Mouse (Mus musculus) forebrain, embryonic 14.5 days (tissue): Measurements from ENCODE around the gene Lig3. TPM values are rescaled to one million over a fixed set of nuclear protein-coding genes. Genes with fewer than 3 reads are reported as not detected.
A peak's percentile ranks its signal among the peaks of the same experiment; 100 is the strongest.
"Not testable (repeated sequence)": the region's sequence is repeated elsewhere in the genome, so short reads cannot be mapped to it uniquely, and the experiment has no call there.

Experiments
- ATAC-seq: fragments of 200-750 bp; cut with Nextera tagmentation; 2 replicates; pipeline ENCODE4 v1.8.0; 2017; ENCODE audit warnings: mild to moderate bottlenecking, moderate library complexity
- DNase-seq: peaks from one replicate; pipeline ENCODE4 v3.0.0-alpha.2; 2015; ENCODE audit warnings: low spot score
- H3K27ac ChIP-seq: fragments of 300-500 bp; sonication (generic); 2 replicates; pipeline ENCODE4 v1.5.1; 2014; ENCODE audit warnings: low read depth, mild to moderate bottlenecking, control low read depth, low read length, moderate library complexity
- H3K27me3 ChIP-seq: fragments of 300-500 bp; sonication (generic); replicated peaks from 2 replicates; pipeline ENCODE4 v1.6.1; 2014; ENCODE audit warnings: low read length, control low read depth, mixed read lengths; ENCODE audit not compliant: control insufficient read depth, insufficient read depth
- H3K36me3 ChIP-seq: fragments of 300-500 bp; sonication (generic); 2 replicates; pipeline ENCODE4 v1.6.1; 2014; ENCODE audit warnings: low read length, control low read depth; ENCODE audit not compliant: control insufficient read depth, insufficient read depth
- H3K4me1 ChIP-seq: fragments of 300-500 bp; sonication (generic); 2 replicates; pipeline ENCODE4 v1.6.1; 2014; ENCODE audit warnings: antibody characterized with exemption, low read length, control low read depth; ENCODE audit not compliant: control insufficient read depth, insufficient read depth
- H3K4me2 ChIP-seq: fragments of 300-500 bp; sonication (generic); 2 replicates; pipeline ENCODE4 v1.6.1; 2014; ENCODE audit warnings: mild to moderate bottlenecking, control low read depth, low read length
- H3K4me3 ChIP-seq: fragments of 300-500 bp; sonication (generic); 2 replicates; pipeline ENCODE4 v1.5.1; 2014; ENCODE audit warnings: low read depth, low read length, control low read depth
- H3K9ac ChIP-seq: fragments of 300-500 bp; sonication (generic); 2 replicates; pipeline ENCODE4 v1.6.1; 2014; ENCODE audit warnings: mild to moderate bottlenecking, low read length, control low read depth, moderate library complexity
- H3K9me3 ChIP-seq: fragments of 300-500 bp; sonication (generic); replicated peaks from 2 replicates; pipeline ENCODE4 v1.6.1; 2016; ENCODE audit warnings: low read length, control low read depth, mixed read lengths; ENCODE audit not compliant: control insufficient read depth
- WGBS: fragments of 180-500 bp; shearing (Covaris S2); extraction: QIAGEN DNeasy Blood & Tissue Kit; methylation state at CpG from one replicate; pipeline ENCODE4 v1.1.7; 2014; 5-methylcytosine and 5-hydroxymethylcytosine counted together
- polyA plus RNA-seq: library from polyadenylated mRNA; unstranded; fragments of >200 nt; fragmentation: Nextera tagmentation; extraction: Ambion mirVana; gene quantifications from 2 replicates; pipeline ENCODE4 v1.2.1, GENCODE M21; 2014

The Lig3 gene
- polyA plus RNA-seq, 1 experiment from 2014 or later, result 32.4 TPM

- H3K4me3 ChIP-seq, result no peak overlapping the region
- no peak overlapping the region for H3K9ac ChIP-seq
- H3K4me2 ChIP-seq, result no peak overlapping the region
- no peak overlapping the region for H3K27ac ChIP-seq
- H3K27me3 ChIP-seq, result no peaks in the 10 kb centered on the region
- 47% methylated on average over 4 of the region's 4 CpGs for WGBS
- H3K4me1 ChIP-seq, result no peaks in the 10 kb centered on the region
- H3K36me3 ChIP-seq, result no peaks in the 10 kb centered on the region
- ATAC-seq (no peak), DNase-seq (peak; percentile 60)
- no peaks in the 10 kb centered on the region for H3K9me3 ChIP-seq
Observed at GRCm38 (mm10) chr11:82819350-82819749, 38.4 kb downstream of the Lig3 start.

GRCm38 (mm10) chr11:82820788-82821456 is 40.0 kb downstream of the Lig3 start:
- no peaks in the 10 kb centered on the region for H3K9me3 ChIP-seq
- ATAC-seq (no peak), DNase-seq (no peak)
- no peak overlapping the region for H3K9ac ChIP-seq
- no peaks in the 10 kb centered on the region for H3K36me3 ChIP-seq
- H3K27ac ChIP-seq, result no peak overlapping the region
- H3K27me3 ChIP-seq, result no peaks in the 10 kb centered on the region
- no peak overlapping the region for H3K4me2 ChIP-seq
- no peak overlapping the region for H3K4me3 ChIP-seq
- 91% methylated on average over 13 of the region's 13 CpGs for WGBS
- no peaks in the 10 kb centered on the region for H3K4me1 ChIP-seq

- H3K27me3 ChIP-seq, result no peaks in the 10 kb centered on the region
- DNase-seq, result no peak
- H3K36me3 ChIP-seq, result no peaks in the 10 kb centered on the region
- no peak for ATAC-seq
- H3K9ac ChIP-seq, result no peak overlapping the region
- no peak overlapping the region for H3K27ac ChIP-seq
- no peak overlapping the region for H3K4me3 ChIP-seq
- peaks cover 8% of the 10 kb centered on the region for H3K4me1 ChIP-seq
- H3K4me2 ChIP-seq, result no peak overlapping the region
- H3K9me3 ChIP-seq, result no peaks in the 10 kb centered on the region
Observed at GRCm38 (mm10) chr11:82826818-82827217, 45.9 kb downstream of the Lig3 start.

GRCm38 (mm10) chr11:82831008-82831893 is 50.3 kb downstream of the Lig3 start:
- no peaks in the 10 kb centered on the region for H3K27me3 ChIP-seq
- ATAC-seq, result peak; percentile 62; the same call in 1 of the 2 replicates
- 10% methylated on average over 10 of the region's 10 CpGs for WGBS
- no peak overlapping the region for H3K27ac ChIP-seq
- no peaks in the 10 kb centered on the region for H3K9me3 ChIP-seq
- H3K36me3 ChIP-seq, result no peaks in the 10 kb centered on the region
- H3K4me3 ChIP-seq, result no peak overlapping the region
- H3K4me1 ChIP-seq, result peaks cover 8% of the 10 kb centered on the region
- peak overlapping the region; percentile 33 for H3K4me2 ChIP-seq
- DNase-seq, result peak; percentile 70
- H3K9ac ChIP-seq, result no peak overlapping the region

- H3K9ac ChIP-seq, H3K36me3 ChIP-seq, H3K27ac ChIP-seq, H3K9me3 ChIP-seq, H3K27me3 ChIP-seq, H3K4me3 ChIP-seq, DNase-seq, H3K4me2 ChIP-seq, ATAC-seq: not testable (repeated sequence)
- WGBS, result 83% methylated on average over 10 of the region's 10 CpGs
- peaks cover 13% of the 10 kb centered on the region for H3K4me1 ChIP-seq
Observed at GRCm38 (mm10) chr11:82832402-82832801, 51.5 kb downstream of the Lig3 start.

- WGBS, result 90% methylated on average over 8 of the region's 8 CpGs
- H3K9me3 ChIP-seq, result no peaks in the 10 kb centered on the region
- H3K27ac ChIP-seq, result no peak overlapping the region
- DNase-seq (no peak), ATAC-seq (no peak)
- H3K9ac ChIP-seq, result no peak overlapping the region
- no peak overlapping the region for H3K4me3 ChIP-seq
- H3K36me3 ChIP-seq, result no peaks in the 10 kb centered on the region
- no peaks in the 10 kb centered on the region for H3K27me3 ChIP-seq
- H3K4me2 ChIP-seq, result no peak overlapping the region
- peaks cover 25% of the 10 kb centered on the region for H3K4me1 ChIP-seq
Observed at GRCm38 (mm10) chr11:82833929-82834328, 53.0 kb downstream of the Lig3 start.

GRCm38 (mm10) chr11:82834359-82834758 is 53.5 kb downstream of the Lig3 start:
- WGBS, result 95% methylated on average over 7 of the region's 7 CpGs
- H3K27ac ChIP-seq, result not testable (repeated sequence)

GRCm38 (mm10) chr11:82835616-82836432 is 54.9 kb downstream of the Lig3 start:
- Histone ChIP-seq H3K27me3 (no peaks in the 10 kb centered on the region), H3K27ac (no peak overlapping the region), H3K9ac (no peak overlapping the region), H3K4me1 (peaks cover 26% of the 10 kb centered on the region), H3K36me3 (no peaks in the 10 kb centered on the region), H3K4me3 (no peak overlapping the region), H3K9me3 (no peaks in the 10 kb centered on the region), H3K4me2 (no peak overlapping the region)
- DNase-seq (no peak), ATAC-seq (no peak)
- 50% methylated on average over 11 of the region's 11 CpGs for WGBS

More at GRCm38 (mm10) chr11:82834359-82834758, 53.5 kb downstream of the Lig3 start:
- H3K4me2 ChIP-seq, H3K9ac ChIP-seq, H3K4me3 ChIP-seq, H3K27me3 ChIP-seq, H3K9me3 ChIP-seq, H3K36me3 ChIP-seq, ATAC-seq, DNase-seq: not testable (repeated sequence)
- peaks cover 26% of the 10 kb centered on the region for H3K4me1 ChIP-seq
